Mouse (Mus musculus) ES-Bruce4 (cell line): Measurements from ENCODE around the gene Gm45713. TPM values are rescaled to one million over a fixed set of nuclear protein-coding genes. Genes with fewer than 3 reads are reported as not detected.
"Not testable (repeated sequence)": the region's sequence is repeated elsewhere in the genome, so short reads cannot be mapped to it uniquely, and the experiment has no call there.

Source experiments
- H3K27ac ChIP-seq: 2 replicates; pipeline ENCODE4 v1.5.1; 2012; ENCODE audit warnings: low read length, inconsistent platforms; ENCODE audit not compliant: insufficient read depth
- H3K27me3 ChIP-seq: 2 replicates; pipeline ENCODE4 v1.6.1; 2012; ENCODE audit warnings: mild to moderate bottlenecking, low read length, inconsistent platforms; ENCODE audit not compliant: control insufficient read depth, poor library complexity, insufficient read depth, severe bottlenecking
- H3K36me3 ChIP-seq: 2 replicates; pipeline ENCODE4 v1.6.1; 2012; ENCODE audit warnings: inconsistent platforms, mild to moderate bottlenecking, low read length, moderate library complexity; ENCODE audit not compliant: control insufficient read depth, poor library complexity, insufficient read depth, severe bottlenecking
- H3K4me1 ChIP-seq: one replicate; pipeline ENCODE4 v1.8.1; 2011; ENCODE audit warnings: low read length; ENCODE audit not compliant: control insufficient read depth, insufficient read depth
- H3K4me3 ChIP-seq: 2 replicates; pipeline ENCODE4 v1.5.1; 2011; ENCODE audit warnings: low read depth, mild to moderate bottlenecking, low read length
- H3K9ac ChIP-seq: 2 replicates; pipeline ENCODE4 v1.6.1; 2012; ENCODE audit warnings: low read depth, mild to moderate bottlenecking, inconsistent platforms; ENCODE audit not compliant: poor library complexity, severe bottlenecking
- H3K9me3 ChIP-seq: replicated peaks from 2 replicates; pipeline ENCODE4 v1.6.1; 2012; ENCODE audit warnings: mild to moderate bottlenecking, low read length, inconsistent platforms; ENCODE audit not compliant: control insufficient read depth, poor library complexity, insufficient read depth, severe bottlenecking
- CTCF ChIP-seq: IDR thresholded peaks from one replicate; pipeline ENCODE4 v1.8.1; 2011; ENCODE audit warnings: low read depth, low read length
- EP300 ChIP-seq: IDR thresholded peaks from 2 replicates; pipeline ENCODE4 v1.6.1; 2011; ENCODE audit warnings: low read depth, low read length; ENCODE audit not compliant: insufficient read depth
- POLR2A ChIP-seq: IDR thresholded peaks from one replicate; pipeline ENCODE4 v1.8.1; 2011; ENCODE audit warnings: low read length; ENCODE audit not compliant: insufficient read depth
- polyA plus RNA-seq: library from polyadenylated mRNA; stranded (reverse); fragments of >200 nt; gene quantifications from 2 replicates; pipeline ENCODE4 v1.2.4, GENCODE M21; 2011; ENCODE audit warnings: low read depth; ENCODE audit not compliant: missing spikeins, insufficient read depth, insufficient read length

Gene Gm45713
- polyA plus RNA-seq, 1 experiment, result not detected

- no peaks in the 10 kb centered on the region for H3K27me3 ChIP-seq
- TF ChIP-seq POLR2A (no peak), CTCF (no peak), EP300 (no peak)
- H3K36me3 ChIP-seq, result no peaks in the 10 kb centered on the region
- H3K9me3 ChIP-seq, result no peaks in the 10 kb centered on the region
- no peak overlapping the region for H3K9ac ChIP-seq
- no peak overlapping the region for H3K27ac ChIP-seq
- no peak overlapping the region for H3K4me3 ChIP-seq
- H3K4me1 ChIP-seq, result peaks cover 6% of the 10 kb centered on the region
Measured at GRCm38 (mm10) chr7:45097479-45097878, 38.6 kb downstream of the Gm45713 start.

- H3K27me3 ChIP-seq, H3K9me3 ChIP-seq, H3K4me1 ChIP-seq, H3K4me3 ChIP-seq, H3K9ac ChIP-seq, H3K36me3 ChIP-seq, H3K27ac ChIP-seq: not testable (repeated sequence)
Measured at GRCm38 (mm10) chr7:45095965-45096364, 40.1 kb downstream of the Gm45713 start.

- Histone ChIP-seq H3K36me3 (no peaks in the 10 kb centered on the region), H3K4me3 (no peak overlapping the region), H3K9ac (no peak overlapping the region), H3K27me3 (no peaks in the 10 kb centered on the region), H3K27ac (no peak overlapping the region), H3K9me3 (no peaks in the 10 kb centered on the region), H3K4me1 (peaks cover 6% of the 10 kb centered on the region)
- TF ChIP-seq EP300, result no peak
- TF ChIP-seq POLR2A, result no peak
- no peak for TF ChIP-seq CTCF
Measured at GRCm38 (mm10) chr7:45095367-45095766, 40.7 kb downstream of the Gm45713 start.

- H3K9ac ChIP-seq, result no peak overlapping the region
Measured at GRCm38 (mm10) chr7:45094121-45094520, 41.9 kb downstream of the Gm45713 start.

GRCm38 (mm10) chr7:45093516-45093905 is 42.5 kb downstream of the Gm45713 start:
- H3K4me1 ChIP-seq, result peaks cover 6% of the 10 kb centered on the region

More at GRCm38 (mm10) chr7:45094121-45094520, 41.9 kb downstream of the Gm45713 start:
- Histone ChIP-seq H3K36me3 (no peaks in the 10 kb centered on the region), H3K4me3 (no peak overlapping the region), H3K9me3 (no peaks in the 10 kb centered on the region), H3K4me1 (peaks cover 6% of the 10 kb centered on the region), H3K27me3 (no peaks in the 10 kb centered on the region), H3K27ac (no peak overlapping the region)
- no peak for TF ChIP-seq POLR2A
- no peak for TF ChIP-seq CTCF
- no peak for TF ChIP-seq EP300

GRCm38 (mm10) chr7:45092828-45093515 is 43.1 kb downstream of the Gm45713 start:
- Histone ChIP-seq H3K36me3 (no peaks in the 10 kb centered on the region), H3K9ac (no peak overlapping the region), H3K4me3 (peak overlapping the region; percentile 28), H3K27me3 (no peaks in the 10 kb centered on the region), H3K4me1 (peaks cover 6% of the 10 kb centered on the region), H3K9me3 (no peaks in the 10 kb centered on the region), H3K27ac (peak overlapping the region; percentile 41; the same call in 1 of the 2 replicates)
- TF ChIP-seq CTCF (no peak), EP300 (no peak), POLR2A (no peak)

More at GRCm38 (mm10) chr7:45093516-45093905, 42.5 kb downstream of the Gm45713 start:
- TF ChIP-seq POLR2A, result no peak
- TF ChIP-seq EP300, result peak; percentile 31; the same call in 1 of the 2 replicates
- no peak for TF ChIP-seq CTCF
- H3K27me3 ChIP-seq, result no peaks in the 10 kb centered on the region
- H3K4me3 ChIP-seq, result peak overlapping the region; percentile 29; the same call in 1 of the 2 replicates
- no peaks in the 10 kb centered on the region for H3K9me3 ChIP-seq
- no peak overlapping the region for H3K9ac ChIP-seq
- no peaks in the 10 kb centered on the region for H3K36me3 ChIP-seq
- no peak overlapping the region for H3K27ac ChIP-seq
